Mouse (Mus musculus) liver, postnatal 0 days (tissue): ENCODE measurements around the gene Trim46. TPM values are rescaled to one million over a fixed set of nuclear protein-coding genes. Genes with fewer than 3 reads are reported as not detected.

Experiments
- ATAC-seq: fragments of 200-750 bp; cut with Nextera tagmentation; 2 replicates; pipeline ENCODE4 v1.8.0; 2017; ENCODE audit warnings: mild to moderate bottlenecking, moderate library complexity
- DNase-seq: peaks from one replicate; pipeline ENCODE4 v3.0.0-alpha.2; 2016
- H3K27ac ChIP-seq: fragments of 300-500 bp; sonication (generic); 2 replicates; pipeline ENCODE4 v1.5.1; 2014; ENCODE audit warnings: antibody characterized with exemption, moderate library complexity, mild to moderate bottlenecking, low read depth
- H3K27me3 ChIP-seq: fragments of 300-500 bp; sonication (generic); 2 replicates; pipeline ENCODE4 v1.6.1; 2014; ENCODE audit warnings: low read length, control low read depth, mixed read lengths; ENCODE audit not compliant: insufficient read depth
- H3K36me3 ChIP-seq: fragments of 300-500 bp; sonication (generic); replicated peaks from 2 replicates; pipeline ENCODE4 v1.6.1; 2014; ENCODE audit warnings: mild to moderate bottlenecking, control low read depth, low read length, moderate library complexity, mixed read lengths; ENCODE audit not compliant: insufficient read depth
- H3K4me1 ChIP-seq: fragments of 300-500 bp; sonication (generic); 2 replicates; pipeline ENCODE4 v1.6.1; 2014; ENCODE audit warnings: antibody characterized with exemption, mild to moderate bottlenecking, control low read depth; ENCODE audit not compliant: insufficient read depth
- H3K4me2 ChIP-seq: fragments of 300-500 bp; sonication (generic); 2 replicates; pipeline ENCODE4 v1.6.1; 2014; ENCODE audit warnings: low read depth, mild to moderate bottlenecking, low read length, moderate library complexity, mixed read lengths
- H3K4me3 ChIP-seq: fragments of 300-500 bp; sonication (generic); 2 replicates; pipeline ENCODE4 v1.5.1; 2014; ENCODE audit warnings: low read depth, low read length
- H3K9ac ChIP-seq: fragments of 300-500 bp; sonication (generic); replicated peaks from 2 replicates; pipeline ENCODE4 v1.6.1; 2014; ENCODE audit warnings: mild to moderate bottlenecking, moderate library complexity
- H3K9me3 ChIP-seq: fragments of 300-500 bp; sonication (generic); 2 replicates; pipeline ENCODE4 v1.6.1; 2016; ENCODE audit warnings: mild to moderate bottlenecking, control low read depth, low read length, mixed read lengths
- CTCF ChIP-seq: sonication (generic); IDR thresholded peaks from 2 replicates; pipeline ENCODE4 v1.5.1; 2016; ENCODE audit warnings: antibody characterized with exemption, low read depth
- EP300 ChIP-seq: IDR thresholded peaks from 2 replicates; pipeline ENCODE4 v1.6.1; 2016; ENCODE audit warnings: antibody characterized with exemption, low read depth, mild to moderate bottlenecking
- WGBS: fragments of 180-500 bp; shearing (Covaris S2); extraction: QIAGEN DNeasy Blood & Tissue Kit; methylation state at CpG from one replicate; pipeline ENCODE4 v1.1.7; 2014; ENCODE audit not compliant: insufficient replicate concordance; 5-methylcytosine and 5-hydroxymethylcytosine counted together
- polyA plus RNA-seq: library from polyadenylated mRNA; unstranded; fragments of >200 nt; fragmentation: Nextera tagmentation; extraction: Ambion mirVana; gene quantifications from 2 replicates; pipeline ENCODE4 v1.2.1, GENCODE M21; 2015

Trim46 gene
- polyA plus RNA-seq, 1 experiment from 2014 or later: 0.21 TPM

GRCm38 (mm10) chr3:89244158-89244981 is 1.7 kb downstream of the Trim46 start:
- H3K4me3 ChIP-seq: peak overlapping the region; percentile 22; the same call in 1 of the 2 replicates
- DNase-seq (no peak), ATAC-seq (no peak)
- no peak overlapping the region for H3K27ac ChIP-seq
- peaks cover 14% of the 10 kb centered on the region for H3K27me3 ChIP-seq
- H3K4me1 ChIP-seq: peaks cover 36% of the 10 kb centered on the region
- WGBS: 24% methylated on average over 24 of the region's 25 CpGs
- H3K4me2 ChIP-seq: peak overlapping the region; percentile 89
- H3K36me3 ChIP-seq: 0 out of 2 replicates have a peak, but pooled peaks cover 2% of the 10 kb centered on the region
- no peak overlapping the region for H3K9ac ChIP-seq
- H3K9me3 ChIP-seq: no peaks in the 10 kb centered on the region
- no peak for TF ChIP-seq EP300
- peak; percentile 24 for TF ChIP-seq CTCF

- H3K27me3 ChIP-seq: peaks cover 14% of the 10 kb centered on the region
- H3K4me3 ChIP-seq: no peak overlapping the region
- H3K9me3 ChIP-seq: no peaks in the 10 kb centered on the region
- TF ChIP-seq EP300: no peak
- TF ChIP-seq CTCF: peak; percentile 61
- H3K36me3 ChIP-seq: no peaks in the 10 kb centered on the region
- no peak overlapping the region for H3K27ac ChIP-seq
- peaks cover 36% of the 10 kb centered on the region for H3K4me1 ChIP-seq
- 0 out of 2 replicates have a peak, but pooled peaks have one; percentile 34 for ATAC-seq
- WGBS: 17% methylated on average over 14 of the region's 14 CpGs
- no peak overlapping the region for H3K9ac ChIP-seq
- peak; percentile 69 for DNase-seq
- H3K4me2 ChIP-seq: peak overlapping the region; percentile 28; the same call in 1 of the 2 replicates
Measured at GRCm38 (mm10) chr3:89243609-89244008, 2.5 kb downstream of the Trim46 start.

- WGBS: 58% methylated on average over 9 of the region's 9 CpGs
- no peak for ATAC-seq
Measured at GRCm38 (mm10) chr3:89242331-89242895, 3.7 kb downstream of the Trim46 start.

GRCm38 (mm10) chr3:89238494-89238893 is 7.6 kb downstream of the Trim46 start:
- Histone ChIP-seq H3K9ac (no peak overlapping the region), H3K4me1 (peaks cover 7% of the 10 kb centered on the region), H3K9me3 (no peaks in the 10 kb centered on the region), H3K36me3 (no peaks in the 10 kb centered on the region), H3K4me2 (no peak overlapping the region), H3K27ac (no peak overlapping the region), H3K27me3 (no peaks in the 10 kb centered on the region), H3K4me3 (no peak overlapping the region)
- ATAC-seq (no peak), DNase-seq (no peak)
- TF ChIP-seq EP300 (no peak), CTCF (no peak)
- 51% methylated on average over 10 of the region's 12 CpGs for WGBS

More at GRCm38 (mm10) chr3:89242331-89242895, 3.7 kb downstream of the Trim46 start:
- H3K4me3 ChIP-seq: no peak overlapping the region
- no peak overlapping the region for H3K4me2 ChIP-seq
- H3K27me3 ChIP-seq: peaks cover 14% of the 10 kb centered on the region
- H3K36me3 ChIP-seq: no peaks in the 10 kb centered on the region
- H3K9ac ChIP-seq: no peak overlapping the region
- no peak overlapping the region for H3K27ac ChIP-seq
- no peaks in the 10 kb centered on the region for H3K9me3 ChIP-seq
- peak; percentile 79 for DNase-seq
- H3K4me1 ChIP-seq: peaks cover 30% of the 10 kb centered on the region
- TF ChIP-seq CTCF (peak; percentile 85), EP300 (no peak)

- TF ChIP-seq EP300: no peak
- no peak for TF ChIP-seq CTCF
- ATAC-seq: no peak
- Histone ChIP-seq H3K9me3 (no peaks in the 10 kb centered on the region), H3K4me1 (peaks cover 6% of the 10 kb centered on the region; the same call in 1 of the 2 replicates), H3K4me2 (no peak overlapping the region), H3K36me3 (no peaks in the 10 kb centered on the region), H3K4me3 (no peak overlapping the region), H3K9ac (no peak overlapping the region), H3K27me3 (no peaks in the 10 kb centered on the region), H3K27ac (no peak overlapping the region)
- no peak for DNase-seq
- WGBS: 83% methylated on average over 21 of the region's 21 CpGs
Measured at GRCm38 (mm10) chr3:89237682-89238081, 8.4 kb downstream of the Trim46 start.

GRCm38 (mm10) chr3:89236516-89236915 is 9.6 kb downstream of the Trim46 start:
- WGBS: 87% methylated on average over 10 of the region's 10 CpGs
- Histone ChIP-seq H3K36me3 (no peaks in the 10 kb centered on the region), H3K4me3 (no peak overlapping the region)

More at GRCm38 (mm10) chr3:89236516-89236915, 9.6 kb downstream of the Trim46 start:
- Histone ChIP-seq H3K9me3 (no peaks in the 10 kb centered on the region), H3K9ac (no peak overlapping the region), H3K27me3 (peaks cover 6% of the 10 kb centered on the region; the same call in 1 of the 2 replicates), H3K4me1 (peaks cover 6% of the 10 kb centered on the region; the same call in 1 of the 2 replicates), H3K27ac (no peak overlapping the region), H3K4me2 (no peak overlapping the region)
- no peak for ATAC-seq
- no peak for TF ChIP-seq EP300
- TF ChIP-seq CTCF: no peak
- no peak for DNase-seq
